Mouse (Mus musculus) ovary, postnatal 10 days (tissue): ENCODE measurements around the gene Tek.

ENCODE experiments used
- DNase-seq: peaks from one replicate; pipeline ENCODE4 v3.0.0; 2022; ENCODE audit warnings: low spot score

Gene Tek

DNA sequence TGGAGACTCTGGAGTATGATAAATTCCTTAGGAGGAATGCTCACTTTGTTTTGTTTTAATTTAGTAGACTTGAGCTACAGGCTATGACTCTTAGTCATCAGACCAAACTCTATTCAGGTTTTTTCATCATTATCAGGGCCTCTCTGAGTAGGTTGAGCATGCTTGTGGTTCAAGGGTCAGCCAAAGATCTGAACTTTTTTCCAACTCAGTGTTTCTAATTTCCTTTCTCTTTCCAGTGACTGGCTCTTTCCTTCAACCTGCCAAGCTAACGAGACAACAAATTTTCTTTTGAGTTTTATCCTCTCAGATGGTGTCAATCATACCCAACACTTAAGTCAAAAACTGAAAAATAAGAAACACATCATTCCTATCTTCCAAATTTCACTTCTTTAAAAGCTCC, 71.5 kb downstream of the Tek start:
- no peak for DNase-seq

DNA sequence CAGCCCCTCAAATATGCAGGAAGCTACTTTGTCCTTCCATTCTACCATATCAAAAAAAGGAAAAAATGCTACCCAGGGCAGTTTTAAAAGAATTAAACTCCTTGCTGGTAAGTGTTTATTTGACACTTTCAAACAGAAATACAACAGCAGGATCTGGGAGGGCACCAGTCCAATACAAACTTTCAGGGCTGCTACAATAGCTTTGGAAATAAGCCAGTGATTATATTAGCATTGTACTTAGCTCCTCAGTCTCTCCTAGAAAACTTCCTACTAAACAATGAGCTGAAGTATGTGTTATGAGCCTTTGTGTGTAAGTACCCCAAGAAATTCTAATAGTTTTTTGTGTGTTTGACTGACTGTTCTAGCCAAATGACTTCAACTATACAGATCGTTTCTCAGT, 87.8 kb downstream of the Tek start:
- no peak for DNase-seq

DNA sequence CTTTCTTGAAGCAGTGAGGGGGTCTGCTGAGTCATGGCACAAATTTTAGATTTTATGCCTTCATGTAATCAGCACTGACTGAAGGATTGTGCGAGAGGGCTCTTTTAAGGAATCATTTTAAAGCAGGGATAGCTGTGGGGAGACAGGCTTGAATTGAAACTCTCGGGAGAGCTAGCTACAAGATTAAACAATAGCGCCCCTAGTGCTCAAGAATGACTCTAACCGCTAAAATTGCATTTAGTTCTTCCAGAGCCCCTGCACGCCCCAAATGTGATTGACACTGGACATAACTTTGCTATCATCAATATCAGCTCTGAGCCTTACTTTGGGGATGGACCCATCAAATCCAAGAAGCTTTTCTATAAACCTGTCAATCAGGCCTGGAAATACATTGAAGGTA, 88.3 kb downstream of the Tek start:
- DNase-seq = no peak

DNA sequence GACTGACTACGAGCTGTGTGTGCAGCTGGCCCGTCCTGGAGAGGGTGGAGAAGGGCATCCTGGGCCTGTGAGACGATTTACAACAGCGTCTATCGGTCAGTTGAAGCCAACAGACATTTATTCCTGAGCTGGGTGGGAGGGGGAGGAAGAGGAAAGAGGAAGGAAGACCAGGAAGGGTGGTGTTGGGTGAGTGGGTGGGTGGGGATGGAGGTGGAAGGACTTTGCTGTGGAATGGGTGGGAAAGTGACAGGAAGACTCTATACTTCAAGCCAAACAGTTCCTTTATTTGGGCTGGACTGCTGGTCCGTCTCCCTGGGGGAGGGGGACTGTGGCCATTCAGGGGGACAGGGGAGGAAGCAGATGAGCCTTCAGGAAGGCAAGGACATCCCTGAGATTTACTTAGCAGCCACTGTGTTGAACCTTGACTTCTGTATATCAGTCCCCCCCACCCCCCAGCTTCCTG, 90.9 kb downstream of the Tek start:
- DNase-seq = no peak

DNA sequence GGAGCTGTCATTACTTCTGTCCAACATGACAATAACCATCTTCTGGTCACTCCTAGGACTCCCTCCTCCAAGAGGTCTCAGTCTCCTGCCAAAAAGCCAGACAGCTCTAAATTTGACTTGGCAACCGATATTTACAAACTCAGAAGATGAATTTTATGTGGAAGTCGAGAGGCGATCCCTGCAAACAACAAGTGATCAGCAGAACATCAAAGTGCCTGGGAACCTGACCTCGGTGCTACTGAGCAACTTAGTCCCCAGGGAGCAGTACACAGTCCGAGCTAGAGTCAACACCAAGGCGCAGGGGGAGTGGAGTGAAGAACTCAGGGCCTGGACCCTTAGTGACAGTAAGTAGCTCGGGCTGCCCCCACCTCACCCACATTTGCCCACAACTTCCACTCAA, 98.0 kb downstream of the Tek start:
- DNase-seq = no peak

DNA sequence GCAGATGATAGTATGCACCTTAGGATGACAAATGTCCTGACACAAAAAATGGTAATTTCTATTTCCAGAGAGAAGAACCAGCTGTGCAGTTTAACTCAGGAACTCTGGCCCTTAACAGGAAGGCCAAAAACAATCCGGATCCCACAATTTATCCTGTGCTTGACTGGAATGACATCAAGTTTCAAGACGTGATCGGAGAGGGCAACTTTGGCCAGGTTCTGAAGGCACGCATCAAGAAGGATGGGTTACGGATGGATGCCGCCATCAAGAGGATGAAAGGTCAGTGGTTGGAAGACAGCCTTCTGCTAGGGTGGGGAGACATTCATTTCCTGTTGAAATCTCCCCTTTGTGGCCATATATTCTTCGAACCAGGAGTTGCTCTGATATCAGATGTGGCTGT, 114.2 kb downstream of the Tek start:
- DNase-seq = no peak

DNA sequence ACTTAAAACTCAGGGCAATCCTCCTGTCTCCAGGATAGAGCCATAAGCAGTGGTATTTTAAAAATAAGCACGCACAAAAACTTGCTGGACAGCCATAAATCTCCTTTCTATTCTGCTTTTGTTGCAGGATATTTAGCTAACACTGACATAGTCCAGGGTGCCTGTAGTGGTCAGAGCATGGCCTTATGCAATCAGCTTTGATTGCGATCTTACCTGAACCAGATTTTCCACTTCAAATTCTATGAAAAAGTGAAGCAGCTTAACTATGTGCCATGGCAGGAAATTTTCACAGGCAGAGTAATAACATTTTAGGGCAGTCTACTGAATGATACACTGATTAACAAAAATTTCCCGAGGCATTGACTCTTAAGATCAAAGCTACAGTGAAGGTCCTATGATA, 115.2 kb downstream of the Tek start:
- DNase-seq = no peak

DNA sequence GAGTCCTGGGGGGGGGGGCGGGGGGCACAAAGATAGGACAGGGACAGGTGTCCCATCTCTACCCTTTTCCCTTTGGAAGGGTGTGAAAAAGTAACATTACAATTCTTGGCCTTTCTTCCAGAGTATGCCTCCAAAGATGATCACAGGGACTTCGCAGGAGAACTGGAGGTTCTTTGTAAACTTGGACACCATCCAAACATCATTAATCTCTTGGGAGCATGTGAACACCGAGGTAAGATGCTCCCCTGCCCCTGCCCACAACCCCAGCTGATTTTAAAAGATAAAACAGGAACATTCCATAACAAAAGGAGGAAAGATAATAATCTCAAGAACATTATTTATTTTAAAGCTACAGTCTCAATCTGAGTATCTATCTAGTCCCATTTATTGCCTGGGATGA, 116.1 kb downstream of the Tek start:
- DNase-seq = no peak

DNA sequence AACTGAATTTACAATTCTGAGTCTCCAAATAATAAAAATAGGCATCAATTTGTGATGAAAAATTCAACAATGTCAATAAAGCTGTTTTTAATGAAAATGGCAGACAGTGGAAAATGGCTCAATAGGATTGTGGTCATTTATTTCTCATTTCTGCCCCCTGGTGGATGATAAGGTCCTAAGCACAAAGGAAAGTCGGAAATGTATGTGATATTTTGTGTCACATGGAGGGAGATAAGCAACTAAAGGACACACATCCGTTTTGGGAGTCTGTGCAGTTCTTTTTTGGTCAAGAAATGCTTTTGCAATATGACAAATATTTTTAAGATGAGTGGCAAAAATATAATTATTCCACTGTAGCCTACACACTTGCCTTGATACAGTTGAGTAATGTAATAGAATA, 161.7 kb downstream of the Tek start:
- no peak for DNase-seq

DNA sequence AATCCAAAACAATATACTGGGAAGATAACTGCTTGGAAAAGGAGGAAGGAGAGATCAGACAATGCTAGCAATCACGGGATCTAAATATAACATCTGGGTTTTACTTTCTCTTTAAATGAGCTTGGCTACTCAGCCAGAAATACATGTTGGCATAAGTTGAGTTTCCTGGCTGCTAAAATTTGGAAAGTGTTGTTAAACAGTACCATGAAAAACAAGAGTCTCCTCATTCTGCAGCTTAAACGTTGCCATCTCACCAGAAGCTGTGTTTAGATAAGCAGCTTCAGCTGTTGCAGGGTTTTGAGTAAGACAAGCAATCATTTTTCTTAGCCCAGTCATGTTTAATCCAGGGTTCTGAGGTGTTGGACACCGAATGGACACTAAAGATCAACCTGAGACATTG, 162.7 kb downstream of the Tek start:
- no peak for DNase-seq
